Mouse (Mus musculus) brain, adult 2 months (tissue): ENCODE data around the gene Tox3.

ENCODE experiments used
- DNase-seq: peaks from one replicate; pipeline ENCODE4 v3.0.0; 2011; ENCODE audit warnings: low read depth, low spot score

The Tox3 gene

DNA sequence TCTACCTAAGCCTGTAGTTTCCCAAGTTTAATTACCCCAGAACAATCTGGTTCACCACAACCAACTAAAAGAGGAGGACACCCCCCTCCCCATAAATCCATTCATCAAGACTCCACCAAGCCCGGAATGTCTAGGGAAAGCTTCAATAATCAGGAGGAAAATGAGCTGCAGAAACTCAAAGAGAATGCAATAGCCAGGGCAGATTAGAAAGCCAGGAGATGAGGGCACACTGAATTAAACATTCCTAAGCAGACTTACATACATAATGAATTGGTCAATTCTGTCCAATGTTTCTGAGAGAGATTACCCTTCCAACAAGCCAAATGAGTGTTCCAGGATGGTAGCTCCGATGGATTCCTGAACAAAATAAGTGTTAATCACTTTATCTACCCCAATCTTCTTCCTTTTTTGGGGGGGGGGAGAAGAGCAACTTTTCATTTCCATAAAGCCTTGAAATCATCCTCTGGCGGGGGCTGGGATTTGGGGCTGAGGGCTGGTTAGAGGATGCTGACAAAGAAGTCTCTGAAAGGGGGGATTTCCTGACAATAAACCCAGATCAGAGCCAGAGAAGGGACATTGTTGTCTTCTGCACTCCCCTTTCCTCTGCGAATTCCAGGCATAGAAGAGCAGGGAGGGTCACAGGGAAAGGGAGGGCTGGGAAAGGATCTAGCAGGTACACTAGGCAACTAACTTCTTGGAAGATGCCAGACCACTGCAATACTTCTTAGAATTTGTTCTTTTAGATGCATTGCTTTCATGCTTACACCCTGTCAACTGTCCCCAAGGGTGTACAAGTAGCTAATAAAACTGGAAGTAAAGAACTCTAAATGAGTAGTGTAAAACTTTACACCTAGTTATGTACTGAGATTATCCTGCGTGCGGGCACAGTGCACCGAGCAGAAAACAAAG lies 17.5 kb downstream of the Tox3 start:
- no peak for DNase-seq

DNA sequence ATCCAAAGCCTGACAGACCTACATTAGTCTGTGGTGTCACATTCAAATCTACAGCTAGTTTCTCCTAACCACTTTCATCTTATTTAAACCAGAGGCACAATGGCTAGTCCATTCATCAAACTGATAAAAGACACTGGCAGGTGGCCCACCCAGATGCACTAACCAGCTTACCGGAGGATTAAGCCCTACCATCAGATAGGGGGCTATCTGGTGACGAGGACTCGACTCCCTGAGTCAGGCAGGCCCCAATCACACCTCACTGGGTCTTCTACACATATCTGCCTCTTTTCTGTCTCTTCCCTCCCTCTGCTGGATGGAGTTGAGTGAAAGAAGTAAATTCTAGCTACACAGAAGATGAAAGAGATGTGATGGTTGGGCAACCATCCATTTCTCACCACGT lies 24.3 kb downstream of the Tox3 start:
- DNase-seq, result peak; percentile 32

- no peak for DNase-seq
These were observed 25.3 kb downstream of the Tox3 start for GRCm38 (mm10) chr8:90322701-90323439.

- peak; percentile 20 for DNase-seq
These were observed 26.9 kb downstream of the Tox3 start for GRCm38 (mm10) chr8:90321255-90321654.

- peak; percentile 67 for DNase-seq
These were observed 33.8 kb downstream of the Tox3 start for GRCm38 (mm10) chr8:90314312-90314711.

- DNase-seq, result no peak
These were observed 45.2 kb downstream of the Tox3 start for GRCm38 (mm10) chr8:90302951-90303350.

DNA sequence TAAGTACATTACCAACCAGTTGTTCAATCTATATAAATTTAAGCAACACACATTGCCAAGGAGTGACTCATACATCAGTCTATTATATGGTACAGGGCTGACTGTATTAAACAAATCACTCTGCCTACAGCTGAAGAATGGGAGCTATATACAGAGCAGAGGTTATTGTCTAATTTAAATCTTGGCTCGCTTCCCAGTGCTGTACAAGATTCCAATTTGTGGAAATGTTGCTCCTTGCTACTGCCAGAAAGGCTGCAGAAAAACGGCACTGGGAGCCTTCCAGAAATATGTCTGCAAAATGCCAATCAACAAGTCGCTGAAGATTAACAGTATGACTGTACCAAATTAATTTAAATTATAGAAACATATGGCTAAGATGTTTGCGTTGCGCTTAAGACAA lies 45.9 kb downstream of the Tox3 start:
- peak; percentile 86 for DNase-seq

DNA sequence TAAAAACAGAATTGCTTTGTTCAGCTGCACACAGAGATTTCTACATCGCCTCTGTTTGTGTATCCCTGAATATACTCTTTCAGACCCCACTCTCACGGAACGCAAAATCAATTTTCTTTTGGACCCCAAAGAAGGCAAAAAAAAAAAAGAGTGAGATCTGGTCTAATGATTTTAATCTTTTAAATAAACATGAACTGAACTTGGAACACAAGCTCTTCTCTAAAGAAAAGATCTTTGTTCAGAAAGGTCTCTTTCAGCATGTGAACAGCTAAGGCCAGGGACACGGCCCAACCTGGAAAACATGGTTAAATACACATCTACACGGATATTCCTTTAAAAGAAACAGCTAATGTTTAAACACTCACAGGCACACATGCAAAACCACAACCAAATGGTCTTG lies 46.6 kb downstream of the Tox3 start:
- peak; percentile 33 for DNase-seq

DNA sequence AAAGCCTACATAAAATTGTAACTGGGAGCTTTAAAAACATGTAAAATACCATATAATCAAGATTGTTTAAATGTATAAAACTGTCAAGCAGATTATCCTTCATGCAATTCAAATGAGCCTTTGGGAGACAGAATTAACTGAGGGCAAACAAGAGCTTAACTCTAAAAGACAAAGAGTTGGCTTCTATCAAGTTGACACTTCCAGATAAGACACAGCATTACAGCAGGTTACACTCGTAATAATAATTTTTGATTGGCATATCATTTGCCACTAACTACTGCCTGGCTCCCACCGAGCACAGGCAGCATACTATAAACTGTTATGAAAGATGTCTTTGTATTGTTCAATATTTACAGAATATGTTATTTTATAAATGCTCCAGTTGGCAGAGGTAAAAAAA lies 47.2 kb downstream of the Tox3 start:
- no peak for DNase-seq

DNA sequence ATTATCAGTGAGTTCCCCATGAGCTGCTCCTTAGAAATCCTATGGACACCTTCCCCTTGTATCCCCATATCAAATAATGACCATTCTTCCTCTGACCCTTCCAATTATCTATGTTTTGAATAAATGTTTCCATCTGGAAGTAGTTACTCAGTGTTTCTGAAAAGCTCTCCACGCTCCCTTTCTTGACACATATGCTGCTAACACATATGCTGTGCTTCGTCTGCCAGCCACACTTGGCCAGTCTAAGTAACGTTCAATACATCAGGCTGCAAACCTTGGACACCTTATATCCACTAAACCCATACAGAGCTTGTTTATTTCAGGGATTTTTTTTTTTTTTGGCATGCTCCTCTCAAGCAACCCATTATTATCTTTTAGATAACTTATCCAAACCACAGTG lies 54.1 kb downstream of the Tox3 start:
- DNase-seq, result peak; percentile 31

DNA sequence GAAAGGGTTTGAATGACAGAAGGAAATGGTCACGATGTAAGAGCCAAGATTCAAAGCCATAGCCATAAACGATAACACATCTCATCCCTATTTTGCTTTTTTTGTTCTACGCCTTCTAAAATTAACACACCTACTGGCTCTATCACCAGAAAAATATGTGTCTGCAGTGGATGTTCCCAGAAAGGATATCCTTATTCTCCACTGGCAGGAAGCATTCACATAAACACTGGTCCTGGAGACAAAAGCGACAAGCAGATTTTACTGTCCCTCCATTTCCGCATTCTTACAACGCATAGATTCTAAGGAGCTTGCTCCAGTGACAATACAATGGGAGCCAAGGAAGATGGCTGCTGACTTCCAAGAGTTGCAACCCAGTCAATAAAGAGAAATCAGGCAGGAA lies 57.3 kb downstream of the Tox3 start:
- DNase-seq, result peak; percentile 8

- DNase-seq, result peak; percentile 42
These were observed 71.4 kb downstream of the Tox3 start for GRCm38 (mm10) chr8:90276722-90277121.

DNA sequence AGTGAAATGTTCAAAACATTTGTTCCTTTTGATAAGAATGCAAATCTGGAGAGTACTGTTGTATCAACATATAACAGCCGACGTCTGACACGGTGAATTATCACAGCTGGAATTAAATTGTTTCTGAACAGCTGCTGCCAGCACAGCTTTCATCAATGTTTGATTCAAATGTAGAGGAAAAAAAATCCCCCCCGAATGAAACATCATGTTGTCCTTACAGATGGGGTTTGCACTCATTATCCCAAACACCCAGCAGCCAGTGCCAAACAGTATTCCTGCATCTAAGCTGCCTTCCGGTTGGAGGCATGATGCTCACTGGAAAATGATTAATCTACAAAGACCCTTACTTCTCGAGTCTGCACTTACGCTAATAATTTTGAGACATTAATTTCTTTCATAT lies 75.0 kb downstream of the Tox3 start:
- peak; percentile 20 for DNase-seq

- no peak for DNase-seq
These were observed 76.2 kb downstream of the Tox3 start for GRCm38 (mm10) chr8:90271920-90272319.

- no peak for DNase-seq
These were observed 80.4 kb downstream of the Tox3 start for GRCm38 (mm10) chr8:90267698-90268256.

DNA sequence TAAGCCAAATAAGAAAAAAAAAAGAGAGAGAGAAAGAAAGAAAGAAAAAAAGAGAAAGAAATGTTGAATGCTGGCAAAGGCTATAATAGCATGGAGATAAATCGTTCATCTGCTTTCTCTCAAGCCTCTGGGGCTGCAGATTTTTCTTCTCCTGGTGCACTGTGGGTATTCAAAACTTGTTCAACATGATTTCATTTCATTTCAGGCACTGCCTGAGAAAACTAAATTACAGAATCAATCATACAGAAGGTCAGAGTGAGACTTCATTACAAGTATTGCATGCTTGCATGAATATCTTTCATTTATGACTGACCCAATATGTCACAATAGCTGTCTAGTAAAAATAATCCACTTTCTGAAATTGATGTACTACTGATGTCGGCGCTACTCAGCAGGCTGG lies 81.2 kb downstream of the Tox3 start:
- DNase-seq, result no peak

GRCm38 (mm10) chr8:90266239-90266638 lies 81.9 kb downstream of the Tox3 start:
- DNase-seq, result no peak

DNA sequence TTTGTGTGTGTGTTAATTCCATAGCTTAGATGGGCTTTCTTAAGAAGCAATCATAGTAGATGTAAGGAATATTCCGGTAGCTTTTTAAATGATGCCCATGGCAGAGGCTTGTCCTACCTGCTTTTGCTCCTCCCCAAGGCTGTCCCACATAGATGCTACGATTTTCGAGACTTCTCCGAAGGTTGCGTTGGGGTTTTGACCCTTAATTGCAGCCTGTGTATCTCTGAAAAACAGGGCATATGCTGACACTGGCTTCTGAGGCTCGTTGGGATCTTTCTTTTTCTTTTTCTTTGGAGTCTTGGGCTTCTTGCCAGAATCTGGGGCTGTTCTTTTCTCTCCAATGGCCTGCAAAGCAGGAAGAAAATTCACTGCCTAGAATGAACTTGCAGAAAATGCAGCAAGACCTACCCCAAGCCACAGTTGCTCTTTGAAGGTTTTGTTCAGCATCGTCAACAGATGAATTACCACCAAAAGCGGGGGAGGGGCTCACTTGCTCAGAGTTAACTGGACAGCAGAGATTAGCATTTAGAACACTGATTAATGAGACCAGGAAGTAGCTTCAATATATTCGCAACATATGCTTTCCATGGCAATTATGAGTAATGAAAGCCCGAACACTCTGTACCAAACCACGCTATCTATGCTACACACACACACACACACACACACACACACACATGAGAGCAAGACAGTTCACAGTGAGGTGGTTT lies 93.8 kb downstream of the Tox3 start:
- DNase-seq, result peak; percentile 38

GRCm38 (mm10) chr8:90246357-90246756 lies 101.8 kb downstream of the Tox3 start:
- DNase-seq, result no peak

GRCm38 (mm10) chr8:90245828-90246227 lies 102.3 kb downstream of the Tox3 start:
- DNase-seq, result no peak

GRCm38 (mm10) chr8:90245187-90245586 lies 103.0 kb downstream of the Tox3 start:
- DNase-seq, result no peak
